Mouse (Mus musculus): ENCODE results near the gene Alcam.

Gene Alcam

DNA sequence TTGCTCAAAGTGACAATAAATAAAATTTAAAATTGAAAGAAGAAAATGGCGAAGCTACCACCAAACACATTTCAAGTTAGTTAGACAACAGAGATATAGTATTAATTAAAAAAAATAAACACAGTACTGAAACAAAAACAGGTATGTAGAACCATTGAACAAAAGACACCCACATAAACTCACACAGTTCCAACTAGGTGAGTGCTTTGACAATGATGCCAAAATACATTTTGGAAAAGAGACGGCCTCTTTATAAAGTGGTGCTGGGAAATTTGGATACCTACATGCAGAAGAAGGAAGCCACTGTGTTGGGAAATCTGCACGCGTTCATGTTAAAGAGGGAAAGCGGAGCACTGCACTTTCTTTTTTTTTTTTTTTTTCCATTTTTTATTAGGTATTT is 85.4 kb downstream of the Alcam start:
- no peak for DNase-seq (ENCODE audit: low read depth, low spot score)

DNA sequence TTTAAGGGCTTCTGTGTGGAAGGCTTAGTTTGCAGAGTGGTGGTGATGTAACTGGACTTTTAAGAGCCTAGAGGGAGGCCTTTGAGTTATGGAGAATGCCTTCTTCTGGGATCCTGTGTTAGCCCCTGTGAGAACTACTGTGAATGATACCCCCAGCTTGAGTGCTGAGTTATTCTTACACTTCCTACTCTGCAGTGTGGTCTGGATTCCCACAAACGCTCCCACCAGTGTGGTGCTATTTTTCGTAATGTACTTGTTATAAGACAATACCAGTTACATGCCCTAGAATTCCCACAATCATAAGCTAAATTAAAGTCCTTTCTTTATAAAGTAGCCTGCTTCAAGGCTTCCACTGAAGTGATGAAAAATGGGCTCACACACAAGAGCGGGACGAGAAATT is 87.0 kb downstream of the Alcam start:
- DNase-seq (ENCODE audit: low read depth, low spot score) = no peak

DNA sequence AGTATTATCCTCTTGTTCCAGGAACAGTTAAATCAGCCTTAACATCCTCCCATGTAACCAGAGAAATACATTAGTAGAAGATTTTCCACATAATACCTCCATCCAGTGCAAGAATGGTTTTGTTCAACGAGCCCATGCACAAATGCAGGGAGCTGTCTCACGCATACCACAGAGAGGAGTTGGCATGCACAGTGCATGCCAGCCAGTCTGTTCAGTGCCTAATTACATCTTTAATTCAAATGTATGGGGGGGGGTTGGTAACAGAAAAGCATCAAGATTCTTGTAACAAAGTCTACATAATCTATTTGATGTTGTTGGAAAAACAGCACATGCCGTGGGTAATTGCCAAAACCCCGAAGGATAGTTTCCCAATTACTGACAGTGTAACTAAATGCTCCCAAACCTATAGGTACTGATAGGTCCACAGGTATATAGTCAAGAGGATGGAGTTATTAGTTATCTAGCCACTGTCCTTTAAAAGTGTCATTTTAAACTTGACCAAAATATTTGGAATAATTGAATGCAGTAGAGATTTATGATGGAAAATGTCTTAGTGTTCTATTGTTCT is 89.8 kb downstream of the Alcam start:
- DNase-seq (ENCODE audit: low read depth, low spot score) = no peak

DNA sequence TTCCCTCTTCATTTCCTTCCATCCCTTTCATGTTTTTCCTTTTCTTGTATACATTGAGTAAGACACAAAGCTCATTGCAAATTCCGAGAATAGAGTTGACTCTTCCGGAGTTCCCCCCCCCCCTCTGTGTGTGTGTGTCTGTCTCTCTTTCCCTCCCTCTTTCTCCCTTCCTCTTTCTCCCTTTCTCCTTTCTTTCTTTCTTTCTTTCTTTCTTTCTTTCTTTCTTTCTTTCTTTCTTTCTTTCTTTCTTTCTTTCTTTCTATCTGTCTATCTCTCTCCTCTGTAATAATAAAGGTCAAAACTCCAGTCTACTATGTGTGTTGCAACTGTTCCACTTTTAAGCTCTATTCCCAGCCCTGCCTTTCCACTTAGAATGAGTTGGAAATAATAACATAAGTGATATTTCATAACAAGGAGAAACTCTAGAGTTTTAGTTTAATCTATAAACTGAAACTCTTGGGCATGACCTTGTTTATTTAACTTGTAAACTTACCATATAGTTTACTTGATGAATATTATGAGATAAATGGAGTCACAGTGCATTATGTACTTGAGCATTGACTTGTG is 110.3 kb downstream of the Alcam start:
- no peak for DNase-seq (ENCODE audit: low read depth, low spot score)

DNA sequence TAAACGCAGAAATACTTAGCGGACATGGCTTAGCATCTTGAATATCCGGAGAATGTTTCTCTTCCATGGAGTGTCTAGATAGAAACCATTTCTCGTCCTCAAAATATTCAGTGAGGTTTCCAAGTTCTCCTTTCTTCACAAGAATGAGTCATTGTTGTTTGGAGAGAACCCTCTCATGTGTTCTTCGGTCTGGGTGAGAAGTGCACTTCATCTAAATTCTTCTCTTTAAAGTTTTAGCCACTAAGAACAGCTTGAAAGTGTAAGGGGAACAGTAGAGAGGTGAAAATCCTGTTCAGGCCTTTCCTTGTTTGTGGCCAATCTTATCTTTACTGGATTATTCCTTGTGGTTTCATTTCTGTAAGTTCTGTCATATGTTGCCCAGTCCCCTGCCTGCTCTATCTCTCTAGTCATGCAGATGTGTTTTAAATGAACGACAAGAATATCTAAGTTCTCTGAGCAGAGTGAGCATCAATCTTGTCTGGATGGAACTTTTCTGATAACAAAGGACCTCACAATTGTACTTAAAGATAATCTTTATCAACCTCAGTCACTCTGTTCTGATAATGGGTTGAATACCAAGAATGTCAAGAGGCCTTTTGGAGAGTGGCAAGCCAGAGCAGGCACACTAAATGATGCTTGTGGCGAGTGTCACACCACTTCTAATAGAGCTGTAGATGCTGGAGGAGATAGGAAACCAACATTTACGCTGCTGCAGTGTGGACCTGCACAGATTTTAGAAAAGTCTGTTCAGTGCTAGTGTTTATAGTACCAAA is 111.0 kb downstream of the Alcam start:
- no peak for DNase-seq (ENCODE audit: low read depth, low spot score)

DNA sequence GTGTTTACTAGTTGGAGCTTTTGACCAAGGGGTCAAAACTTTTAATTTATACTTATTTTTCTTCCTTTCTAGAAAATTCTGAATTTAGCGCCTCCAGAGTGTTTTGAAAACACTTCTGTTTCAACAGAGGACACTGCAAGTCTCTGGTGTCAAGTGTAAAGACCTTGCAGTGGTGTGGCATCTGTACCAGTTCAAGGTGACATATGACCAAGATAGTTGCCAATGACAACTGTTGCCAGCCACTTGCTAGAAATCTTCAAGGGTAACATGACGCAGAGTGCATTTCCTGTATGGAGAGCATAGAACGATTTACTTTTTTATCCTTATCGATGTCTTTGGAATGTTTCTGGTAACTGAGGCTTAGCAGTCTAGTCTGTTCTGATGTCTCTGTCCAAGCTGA is 119.8 kb downstream of the Alcam start:
- DNase-seq (ENCODE audit: low read depth, low spot score) = no peak

DNA sequence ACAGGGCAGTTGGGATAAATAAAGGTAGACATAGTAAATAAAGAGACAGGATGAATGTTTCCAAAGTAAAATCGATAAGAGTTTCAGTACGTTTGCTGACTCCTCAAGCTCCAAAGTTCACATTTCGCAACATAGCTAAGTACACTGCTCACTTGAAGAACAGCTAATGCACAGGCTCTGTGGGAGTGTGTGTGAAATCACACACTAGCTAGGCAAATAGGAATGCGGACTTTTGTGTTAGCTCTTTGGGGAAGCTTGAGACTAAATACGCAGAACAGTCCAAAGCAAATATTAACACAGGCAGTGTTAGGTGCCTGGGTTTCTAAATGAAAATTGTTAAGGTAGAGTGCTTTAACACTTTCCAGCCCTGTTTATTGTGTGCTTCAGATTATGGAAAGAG is 120.2 kb downstream of the Alcam start:
- DNase-seq (ENCODE audit: low read depth, low spot score) = no peak

DNA sequence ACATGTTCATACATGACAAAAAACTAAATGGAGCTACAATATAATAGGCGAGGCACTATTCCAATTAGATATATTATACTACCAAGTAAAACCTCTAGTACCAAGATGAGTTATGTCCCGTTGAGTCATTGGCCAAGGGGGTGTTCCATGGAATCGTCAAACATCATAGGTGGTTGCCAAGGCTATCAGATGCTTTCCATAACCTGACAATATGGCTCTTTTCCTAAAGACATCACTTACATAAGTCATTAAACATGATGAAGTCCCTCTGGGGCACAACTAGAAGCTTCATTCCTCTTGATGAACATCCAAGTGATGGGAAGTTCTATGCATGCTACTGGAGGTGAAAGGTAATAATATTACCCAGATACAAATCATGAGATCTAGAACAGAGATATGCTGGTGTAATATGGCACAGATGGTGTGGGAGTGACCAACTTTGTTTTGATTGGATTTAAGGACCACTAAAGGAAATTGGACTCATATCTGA is 122.5 kb downstream of the Alcam start:
- no peak for DNase-seq (ENCODE audit: low read depth, low spot score)

DNA sequence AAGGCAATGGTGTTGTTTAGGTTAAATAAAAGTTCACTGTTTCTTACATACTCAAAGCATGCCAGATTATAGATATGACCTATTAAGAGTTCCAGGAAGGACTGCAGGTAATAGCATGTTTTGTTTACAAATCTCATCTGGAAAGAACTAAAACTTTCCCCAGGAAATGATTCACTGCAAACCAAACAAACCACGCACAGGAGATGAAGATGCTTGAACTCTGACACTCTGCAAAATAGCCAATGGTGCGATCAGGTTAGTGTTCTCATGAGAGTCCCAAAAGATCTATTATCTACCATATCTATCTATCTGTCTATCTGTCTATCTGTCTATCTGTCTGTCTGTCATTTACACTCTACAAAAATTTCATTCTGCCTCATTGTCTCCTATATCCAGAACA is 124.5 kb downstream of the Alcam start:
- no peak for DNase-seq (ENCODE audit: low read depth, low spot score)

DNA sequence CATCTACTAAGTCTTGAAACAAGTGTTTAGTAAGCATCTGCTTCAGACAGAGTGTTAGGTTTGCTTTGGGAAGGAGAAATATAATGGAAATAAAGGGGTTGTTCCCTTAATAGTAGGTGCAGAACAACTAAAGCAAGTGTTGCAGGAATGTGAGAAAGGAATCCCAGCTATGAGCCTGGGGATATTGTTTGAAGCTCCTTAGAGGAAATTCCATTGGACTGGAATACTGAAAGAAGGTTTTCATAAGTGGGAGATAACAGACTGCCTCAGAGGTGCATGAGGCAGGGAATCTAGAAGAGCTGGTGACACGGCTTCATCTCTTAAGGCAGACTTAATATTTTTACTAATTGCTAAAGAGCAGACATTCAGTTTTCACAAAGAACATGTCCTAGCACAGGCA is 134.6 kb downstream of the Alcam start:
- no peak for DNase-seq (ENCODE audit: low read depth, low spot score)

DNA sequence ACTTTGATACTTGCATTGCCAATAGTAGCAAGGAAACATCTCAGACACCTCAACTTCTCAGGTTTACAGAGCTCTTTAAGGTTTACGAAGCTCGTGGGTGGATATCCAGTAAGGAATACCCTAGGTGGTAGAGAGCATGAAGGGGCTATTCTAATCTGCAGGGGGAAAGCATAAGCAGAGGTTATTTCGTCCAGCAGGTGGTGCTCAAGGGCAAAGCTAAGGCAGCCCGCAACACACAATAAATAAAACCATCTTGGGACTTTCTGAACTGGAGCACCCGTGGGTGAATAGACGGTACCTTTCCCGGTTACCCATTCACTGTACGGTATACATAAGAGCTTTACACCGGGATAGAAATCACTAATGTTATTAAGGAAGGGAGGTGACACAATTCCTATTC is 142.8 kb downstream of the Alcam start:
- DNase-seq (ENCODE audit: low read depth, low spot score) = peak; percentile 44

DNA sequence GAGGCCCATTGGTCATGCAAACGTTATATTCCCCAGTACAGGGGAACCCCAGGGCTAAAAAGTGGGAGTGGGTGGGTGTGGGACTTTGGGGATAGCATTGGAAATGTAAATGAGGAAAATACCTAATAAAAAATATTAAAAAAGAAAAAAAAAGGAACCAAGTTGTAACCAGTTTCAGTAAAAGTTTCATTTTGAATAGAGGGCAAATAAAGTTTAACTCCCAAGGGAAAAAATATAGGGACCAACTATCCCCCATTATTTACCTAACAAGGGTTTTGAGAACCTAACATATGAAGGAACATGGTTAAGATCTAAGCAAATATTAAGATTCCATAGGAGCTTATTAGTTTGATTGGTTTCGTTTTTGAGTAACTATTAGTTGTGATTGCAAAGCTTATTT is 146.9 kb downstream of the Alcam start:
- no peak for DNase-seq (ENCODE audit: low read depth, low spot score)

DNA sequence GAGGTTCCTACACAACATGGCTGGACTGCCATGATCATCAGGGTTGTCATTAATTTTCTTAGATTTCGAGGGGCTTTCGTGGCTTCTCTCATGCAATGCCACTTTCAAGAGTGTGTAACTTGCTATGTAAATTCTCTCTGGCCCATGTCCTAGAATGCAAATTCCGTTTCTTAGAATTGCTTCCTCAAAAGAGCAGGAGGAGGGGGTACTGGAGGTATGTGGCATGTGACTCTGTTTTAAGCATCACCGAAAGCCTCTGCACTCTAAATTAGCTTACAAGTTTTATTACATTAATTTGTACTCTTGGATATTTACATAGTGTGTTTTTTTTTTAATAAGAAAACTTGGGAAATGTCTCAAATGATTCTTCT is 150.4 kb downstream of the Alcam start:
- DNase-seq (ENCODE audit: low read depth, low spot score) = no peak

DNA sequence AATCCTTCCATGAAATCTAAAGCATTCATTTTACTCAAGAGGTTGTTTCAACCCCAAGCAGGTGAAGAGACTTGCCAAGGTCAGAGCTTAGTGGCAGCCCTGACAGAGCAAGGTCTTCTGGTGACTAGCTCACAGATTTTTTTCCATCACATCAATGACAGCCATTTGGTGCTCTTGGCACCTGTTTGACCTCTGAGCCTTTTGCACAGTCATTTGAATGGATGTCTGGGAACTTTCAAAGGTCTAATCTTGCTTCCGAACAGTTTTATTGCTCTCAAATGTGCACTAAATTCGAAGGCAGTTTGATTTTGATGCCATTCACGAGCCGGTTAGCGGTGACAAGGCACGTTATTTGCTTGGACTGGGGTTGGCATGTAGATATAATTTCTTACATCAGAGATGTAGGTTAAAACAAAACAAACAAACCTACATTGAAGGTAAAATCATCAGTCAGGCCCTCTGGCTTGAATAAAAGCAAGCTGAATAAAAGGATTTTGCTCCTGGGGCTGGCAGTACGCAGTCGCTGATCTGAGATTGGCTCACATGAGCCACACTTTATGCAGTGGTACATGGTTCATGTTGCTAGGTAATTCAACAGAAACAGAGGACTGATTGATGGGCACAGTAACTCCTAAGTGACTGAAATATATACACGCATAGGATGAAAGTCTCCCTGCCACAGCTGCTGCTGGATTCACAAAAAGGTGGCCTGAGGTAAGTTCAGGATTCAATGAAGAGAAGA is 150.9 kb downstream of the Alcam start:
- no peak for DNase-seq (ENCODE audit: low read depth, low spot score)

DNA sequence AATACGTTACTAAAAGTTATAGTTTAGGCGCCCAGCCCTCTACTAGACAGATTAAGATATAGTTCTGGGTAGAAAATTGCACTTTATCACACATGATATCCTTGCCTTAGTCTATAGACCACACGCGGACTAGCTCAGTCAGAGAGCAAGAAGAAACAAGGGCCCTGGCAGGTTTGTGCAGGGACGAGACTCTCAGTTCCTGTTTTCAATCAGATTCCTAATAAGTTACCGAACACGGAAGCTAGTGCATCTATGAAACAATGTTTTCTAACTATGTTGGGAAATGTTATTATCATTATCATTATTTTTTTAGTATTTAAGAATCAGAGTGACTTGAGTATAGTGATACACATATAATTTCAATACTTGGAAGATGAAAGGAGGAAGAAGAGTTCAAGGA is 152.1 kb downstream of the Alcam start:
- DNase-seq (ENCODE audit: low read depth, low spot score) = no peak

DNA sequence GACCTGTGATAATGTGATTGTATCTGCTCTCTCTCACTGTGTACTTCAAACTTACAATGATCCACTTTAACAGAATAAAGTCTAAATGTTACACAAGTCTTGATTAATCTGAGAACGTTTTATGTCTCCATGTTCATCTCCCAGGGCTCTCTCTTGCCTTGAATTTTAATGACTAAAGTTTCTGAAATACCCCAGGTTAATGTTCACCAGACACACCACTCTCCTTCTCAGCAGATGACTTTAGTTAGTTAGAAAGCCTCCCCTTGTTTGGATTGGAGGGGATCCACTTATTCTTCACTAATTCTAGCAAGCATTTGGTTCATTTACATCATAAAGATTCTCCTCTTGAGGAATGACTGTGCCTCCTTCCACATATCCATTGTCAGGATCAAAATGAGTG is 157.5 kb downstream of the Alcam start:
- no peak for DNase-seq (ENCODE audit: low read depth, low spot score)

DNA sequence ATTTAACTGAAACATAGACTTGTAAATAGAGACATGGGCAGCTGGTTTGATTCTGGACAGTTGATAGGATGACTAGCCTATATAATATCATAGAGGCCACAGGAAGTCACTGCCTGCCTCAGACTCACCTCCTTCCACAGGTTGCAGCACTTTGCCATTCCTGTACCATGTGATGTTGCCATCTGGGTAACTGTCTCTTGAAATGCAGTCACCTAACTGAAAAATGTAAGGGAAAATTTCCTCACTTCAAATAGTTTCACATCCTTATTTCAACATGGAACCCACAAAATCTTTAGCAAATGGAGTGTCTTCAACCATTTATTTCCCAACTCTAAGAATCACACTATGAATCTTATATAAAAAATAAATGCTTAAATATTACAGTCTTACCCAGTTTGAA is 158.3 kb downstream of the Alcam start:
- no peak for DNase-seq (ENCODE audit: low read depth, low spot score)

DNA sequence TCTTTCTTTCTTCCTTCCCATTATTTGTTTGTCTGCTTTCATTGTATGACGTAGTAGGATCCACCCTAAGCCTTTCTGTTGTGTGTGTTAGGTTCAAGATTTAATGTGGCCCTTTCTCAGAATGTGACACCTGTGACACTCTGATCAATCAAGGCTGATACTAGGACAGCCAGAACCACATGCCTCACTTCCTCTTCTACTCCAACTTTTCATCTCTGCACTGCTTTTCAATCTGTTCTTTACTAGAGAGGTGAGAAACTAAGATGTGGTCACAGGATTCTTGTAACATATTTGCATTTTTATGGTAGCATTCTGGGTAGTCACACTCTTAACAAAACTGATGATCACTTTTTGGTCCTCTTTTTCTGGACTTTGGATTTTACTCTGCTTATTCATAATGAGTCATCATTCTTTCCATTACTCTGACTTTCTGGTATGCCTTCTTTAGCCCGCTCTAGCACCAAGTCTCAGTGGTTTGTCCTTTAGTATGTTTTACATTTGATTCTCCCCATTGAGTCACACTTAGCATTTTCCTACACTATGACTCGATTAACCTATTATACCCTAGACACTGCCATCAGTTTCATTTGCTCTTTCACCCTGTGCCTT is 161.3 kb downstream of the Alcam start:
- DNase-seq (ENCODE audit: low read depth, low spot score) = no peak

DNA sequence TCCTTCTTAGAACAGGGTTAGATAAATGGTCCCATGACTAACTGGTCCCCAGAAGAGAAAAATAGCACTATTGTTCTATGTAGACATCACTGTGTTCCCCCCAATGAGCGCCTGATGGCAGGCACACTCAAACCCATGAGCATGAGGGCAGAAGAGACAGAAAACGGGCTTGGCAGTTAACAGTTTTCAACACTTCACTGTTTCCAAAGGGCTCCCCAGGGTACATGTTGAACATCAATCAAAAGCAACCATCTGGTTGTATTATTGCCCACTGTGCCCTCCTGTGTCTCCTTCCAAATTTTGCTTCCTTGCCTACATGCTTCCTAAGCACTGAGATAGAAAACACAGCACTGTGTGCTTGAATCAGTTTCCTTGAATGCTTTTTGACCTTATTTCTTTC is 173.7 kb downstream of the Alcam start:
- no peak for DNase-seq (ENCODE audit: low read depth, low spot score)

DNA sequence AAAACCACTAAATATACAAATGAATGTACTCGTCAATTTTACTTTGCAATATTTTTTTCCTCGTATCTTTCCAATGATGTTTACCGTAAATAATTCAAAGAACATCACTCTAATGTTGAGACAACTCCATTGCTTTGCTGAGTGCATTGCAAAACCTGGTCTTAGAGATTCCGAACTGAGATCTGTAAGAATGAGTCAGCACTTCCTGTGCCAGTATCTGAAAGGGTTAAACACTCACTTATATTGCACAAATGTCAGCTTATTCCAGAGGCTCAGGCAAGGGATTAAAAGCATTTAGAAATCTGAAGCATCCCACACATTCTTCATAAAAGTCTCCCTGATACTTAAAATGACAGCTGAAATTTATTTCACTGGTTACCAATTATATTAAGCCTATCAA is 188.8 kb downstream of the Alcam start:
- DNase-seq (ENCODE audit: low read depth, low spot score) = no peak

DNA sequence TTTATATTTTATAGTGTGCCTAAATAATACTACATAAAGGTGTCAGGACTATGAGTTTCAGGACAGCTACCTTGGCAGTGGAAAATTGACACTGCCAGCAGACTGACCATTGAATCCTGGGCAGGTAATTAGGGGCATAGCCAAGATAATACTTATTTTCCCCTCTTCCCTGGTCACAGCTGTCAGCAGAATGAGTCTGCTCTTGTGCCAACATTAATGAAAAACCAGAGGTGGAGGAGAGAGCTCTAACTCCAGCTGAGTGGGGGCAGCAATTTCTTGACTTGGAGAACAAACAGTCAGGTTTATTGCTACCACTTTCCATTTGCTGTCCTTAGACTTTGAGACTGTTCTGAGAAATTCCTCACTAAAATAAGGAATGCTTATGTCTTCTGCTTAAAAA is 190.1 kb downstream of the Alcam start:
- DNase-seq (ENCODE audit: low read depth, low spot score) = no peak

DNA sequence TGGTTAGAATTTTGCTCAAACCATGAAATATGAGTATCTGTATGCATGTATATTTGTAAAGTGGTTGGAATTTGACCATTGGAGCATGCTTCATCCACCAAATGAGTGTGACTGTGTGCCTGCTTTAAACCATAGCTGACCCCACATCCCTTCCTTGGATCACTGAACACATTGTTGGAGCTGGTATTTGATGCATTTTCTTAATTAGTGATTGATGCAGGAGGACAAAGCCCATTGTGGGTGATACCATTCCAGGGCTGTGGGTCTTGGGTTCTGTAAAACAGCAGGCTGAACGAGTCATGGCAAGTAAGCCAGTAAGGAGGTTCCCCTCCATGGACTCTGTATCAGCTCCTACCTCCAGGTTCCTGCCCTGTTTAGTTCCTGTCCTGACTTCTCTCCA is 191.3 kb downstream of the Alcam start:
- DNase-seq (ENCODE audit: low read depth, low spot score) = no peak

Data from embryo, embryonic 11.5 days (tissue).